Mouse (Mus musculus) CD4-positive, CD25-positive, alpha-beta regulatory T cell (primary cell): Measurements from ENCODE around the gene Kctd5. TPM values are rescaled to one million over a fixed set of nuclear protein-coding genes. Genes with fewer than 3 reads are reported as not detected.

Experiments used
- polyA plus RNA-seq: library from polyadenylated mRNA; unstranded; fragments of 100-300 nt; shearing (Covaris generic); gene quantifications from one replicate; pipeline ENCODE4 v1.2.1, GENCODE M21; 2017

Kctd5 gene
- polyA plus RNA-seq = 27.8 TPM

DNA sequence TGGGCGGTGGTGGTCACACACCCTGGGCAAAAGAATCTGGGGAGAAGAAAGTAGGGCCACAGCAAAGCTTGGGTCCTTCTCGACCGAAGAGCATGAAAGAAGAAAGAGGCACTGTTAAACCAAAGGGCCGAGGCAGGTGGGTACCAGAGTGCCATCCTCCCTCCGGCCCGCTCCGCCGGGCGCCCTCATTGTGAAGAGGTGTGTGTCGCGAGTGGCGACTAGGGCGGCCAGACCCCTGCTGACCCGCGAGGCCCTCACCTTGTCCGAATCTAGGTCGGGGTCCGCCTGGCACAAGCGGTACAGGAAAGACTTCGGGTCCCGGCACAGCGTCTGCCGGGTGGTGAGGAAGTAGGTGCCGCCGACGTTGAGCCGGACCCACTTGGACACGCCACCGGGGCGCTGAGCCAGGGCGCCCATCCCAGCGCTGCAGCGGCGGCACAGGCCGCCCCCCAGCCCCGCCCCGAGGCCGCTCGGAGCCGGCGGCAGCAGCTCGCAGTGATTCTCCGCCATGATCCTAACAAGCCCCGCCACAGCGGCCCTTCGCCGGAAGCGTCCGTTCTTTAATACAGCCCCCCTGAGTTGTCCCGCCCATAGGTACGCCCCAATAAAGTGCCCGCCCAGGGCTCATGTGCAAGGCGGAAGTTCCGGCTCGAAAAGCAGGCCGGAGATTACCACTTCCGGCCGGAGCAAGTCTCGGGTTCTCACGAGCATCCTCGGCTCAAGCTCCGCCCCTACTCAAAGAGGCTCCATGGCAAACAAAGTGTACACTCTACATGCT is at the start of gene Kctd5:
Kctd5 (minus strand) TSS at position 567 of the 778 bp plus-strand sequence.

DNA sequence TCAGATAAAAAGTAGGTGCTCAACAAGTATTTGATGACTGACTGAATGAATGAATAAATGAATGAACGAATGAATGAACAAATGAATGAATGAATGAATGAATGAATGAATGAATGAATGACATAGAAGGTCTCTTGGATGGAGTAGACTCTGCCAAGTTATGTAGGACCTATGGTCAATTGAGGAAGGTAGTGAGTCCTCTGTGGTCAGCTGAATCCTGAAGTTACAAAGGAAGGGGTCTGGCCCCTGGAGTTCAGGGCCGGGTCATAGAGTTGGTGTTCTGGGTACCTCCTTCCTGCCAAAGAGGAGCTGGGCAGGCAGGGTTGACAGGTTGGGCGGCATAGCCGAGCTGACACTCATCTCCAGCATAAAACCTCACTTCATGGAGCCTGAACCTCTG is 35.4 kb downstream of the Kctd5 start, which contains the start of gene Prss27:
Prss27 (plus strand) TSS at position 301 of the 400 bp plus-strand sequence.

DNA sequence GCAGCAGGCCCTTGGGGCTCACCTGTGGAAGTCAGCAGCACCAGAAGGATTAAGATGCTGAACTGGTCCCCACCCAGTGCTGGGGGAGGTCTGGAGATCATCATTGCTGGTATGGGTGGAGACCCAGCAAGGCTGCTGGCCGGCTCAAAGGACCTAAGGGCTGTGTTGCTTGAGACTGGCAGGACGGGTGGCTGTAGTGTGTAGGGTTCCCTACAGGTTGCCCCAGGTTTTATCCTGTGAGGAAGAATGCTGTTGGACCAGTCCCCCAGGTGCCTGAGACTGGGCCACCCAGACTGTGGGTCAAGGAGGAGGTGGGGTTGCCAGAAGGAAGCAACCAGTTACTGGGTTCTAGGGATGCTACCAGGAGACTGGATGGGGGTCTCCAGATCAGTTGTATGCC is 75.4 kb downstream of the Kctd5 start, which contains the start of gene Prss22:
Prss22 (minus strand) TSS at position 200 of the 400 bp plus-strand sequence.

Other genes starting within 250 kb of the Kctd5 start
- gene Elob, start 244.3 kb downstream of the Kctd5 start, polyA plus RNA-seq = 592 TPM
- 0.18 TPM for gene Prss33, start 237.4 kb downstream of the Kctd5 start, polyA plus RNA-seq
- not detected for gene Prss32, start 229.6 kb downstream of the Kctd5 start, polyA plus RNA-seq
- 2.8 TPM for gene Prss41, start 229.3 kb downstream of the Kctd5 start, polyA plus RNA-seq
- not detected for gene Prss21, start 205.4 kb downstream of the Kctd5 start, polyA plus RNA-seq
- not detected for gene Dcpp1, start 192.6 kb downstream of the Kctd5 start, polyA plus RNA-seq
- not detected for gene Dcpp2, start 192.6 kb downstream of the Kctd5 start, polyA plus RNA-seq
- not detected for gene Dcpp3, start 156.0 kb downstream of the Kctd5 start, polyA plus RNA-seq
- not detected for gene Sbp, start 131.8 kb downstream of the Kctd5 start, polyA plus RNA-seq
- gene Sbpl, start 118.2 kb downstream of the Kctd5 start, polyA plus RNA-seq = not detected
- not detected for gene Prss30, start 92.9 kb downstream of the Kctd5 start, polyA plus RNA-seq
- gene Prss22, start 75.4 kb downstream of the Kctd5 start, polyA plus RNA-seq = not detected
- 0.42 TPM for gene Prss27, start 35.3 kb downstream of the Kctd5 start, polyA plus RNA-seq
- 46.8 TPM for gene Pdpk1, start 77.4 kb upstream of the Kctd5 start, polyA plus RNA-seq
- 42.3 TPM for gene Amdhd2, start 90.3 kb upstream of the Kctd5 start, polyA plus RNA-seq
- gene Atp6v0c, start 96.2 kb upstream of the Kctd5 start, polyA plus RNA-seq = 308 TPM
- 0.80 TPM for gene Tbc1d24, start 132.1 kb upstream of the Kctd5 start, polyA plus RNA-seq
- gene Ntn3, start 136.0 kb upstream of the Kctd5 start, polyA plus RNA-seq = 0.04 TPM
- 4.0 TPM for gene Tedc2, start 147.4 kb upstream of the Kctd5 start, polyA plus RNA-seq
- 2.6 TPM for gene Ccnf, start 178.0 kb upstream of the Kctd5 start, polyA plus RNA-seq